Mouse (Mus musculus): Measurements from ENCODE around the gene Kdf1. TPM values are rescaled to one million over a fixed set of nuclear protein-coding genes. Genes with fewer than 3 reads are reported as not detected.

The Kdf1 gene
- polyA plus RNA-seq, 1 experiment from 2014 or later, result 0.41 TPM

DNA sequence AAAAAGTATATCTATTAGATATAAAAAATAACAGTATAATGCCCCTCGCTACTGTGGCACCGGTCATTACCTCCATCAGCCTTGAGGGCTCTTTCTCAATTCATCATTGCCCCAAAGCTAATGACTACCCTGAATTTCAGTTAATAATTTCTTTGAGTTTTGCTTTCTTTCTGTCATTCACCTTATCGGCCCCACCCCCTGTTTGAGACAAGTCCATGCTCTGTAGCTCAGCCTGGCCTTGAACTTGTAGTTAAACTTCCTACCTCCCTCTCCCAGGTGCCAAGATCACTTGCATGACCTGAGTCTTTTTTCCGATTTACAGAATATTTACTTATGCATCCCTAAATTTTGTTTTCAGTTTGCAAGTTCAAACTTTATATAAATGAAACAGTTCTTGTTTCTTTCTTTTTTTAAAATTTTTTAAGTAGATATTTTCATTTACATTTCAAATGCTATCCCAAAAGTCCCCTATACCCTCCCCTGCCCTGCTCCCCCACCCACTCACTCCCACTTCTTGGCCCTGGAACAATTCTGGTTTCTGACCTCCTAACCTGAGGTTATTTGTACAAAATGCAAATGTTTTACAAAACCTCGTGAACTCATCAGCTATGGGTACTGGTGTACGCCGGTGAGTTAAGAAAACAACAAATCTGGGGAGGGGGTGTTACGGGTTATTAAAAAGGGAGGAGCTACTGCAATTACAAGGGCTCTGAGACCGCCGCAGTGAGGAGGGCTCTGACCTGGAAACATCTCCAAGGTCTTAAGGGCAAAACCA, 50.7 kb downstream of the Kdf1 start:
- no peak for ATAC-seq (replicated peaks)
- no peaks in the 10 kb centered on the region for H3K27me3 ChIP-seq
- 89% methylated on average over 10 of the region's 10 CpGs for WGBS
- H3K9ac ChIP-seq (replicated peaks), result no peak overlapping the region
- peaks cover 4% of the 10 kb centered on the region; the same call in 1 of the 2 replicates for H3K4me1 ChIP-seq
- H3K27ac ChIP-seq (replicated peaks), result no peak overlapping the region
- no peaks in the 10 kb centered on the region for H3K36me3 ChIP-seq
- no peaks in the 10 kb centered on the region for H3K9me3 ChIP-seq
- no peak overlapping the region for H3K4me3 ChIP-seq
- no peak overlapping the region for H3K4me2 ChIP-seq (replicated peaks)

DNA sequence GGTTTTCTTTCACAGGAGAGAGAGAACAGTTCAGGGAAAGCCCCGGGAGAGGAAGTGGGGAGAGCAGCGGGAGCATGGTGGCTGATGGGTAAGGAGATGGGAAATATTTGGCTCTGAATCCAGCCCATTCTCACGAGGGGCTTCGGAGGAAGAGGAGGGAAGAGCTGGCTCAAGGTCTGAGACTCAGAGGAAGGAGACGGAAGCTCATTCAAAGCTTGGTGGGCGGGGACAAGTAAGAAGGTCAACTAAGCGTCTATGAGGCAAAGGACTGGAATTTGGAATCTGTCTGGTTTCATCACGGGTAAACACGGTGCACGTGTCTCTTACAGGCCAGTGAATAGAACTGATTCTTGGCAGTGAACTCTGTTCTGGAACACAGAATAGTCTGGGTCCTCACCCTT, 51.3 kb downstream of the Kdf1 start:
- no peak overlapping the region for H3K4me3 ChIP-seq
- H3K36me3 ChIP-seq, result no peaks in the 10 kb centered on the region
- no peak for ATAC-seq (replicated peaks)
- no peak overlapping the region for H3K4me2 ChIP-seq (replicated peaks)
- no peak overlapping the region for H3K27ac ChIP-seq (replicated peaks)
- peaks cover 5% of the 10 kb centered on the region; the same call in 1 of the 2 replicates for H3K4me1 ChIP-seq
- 64% methylated on average over 10 of the region's 10 CpGs for WGBS
- H3K27me3 ChIP-seq, result no peaks in the 10 kb centered on the region
- no peak overlapping the region for H3K9ac ChIP-seq (replicated peaks)
- H3K9me3 ChIP-seq, result no peaks in the 10 kb centered on the region

DNA sequence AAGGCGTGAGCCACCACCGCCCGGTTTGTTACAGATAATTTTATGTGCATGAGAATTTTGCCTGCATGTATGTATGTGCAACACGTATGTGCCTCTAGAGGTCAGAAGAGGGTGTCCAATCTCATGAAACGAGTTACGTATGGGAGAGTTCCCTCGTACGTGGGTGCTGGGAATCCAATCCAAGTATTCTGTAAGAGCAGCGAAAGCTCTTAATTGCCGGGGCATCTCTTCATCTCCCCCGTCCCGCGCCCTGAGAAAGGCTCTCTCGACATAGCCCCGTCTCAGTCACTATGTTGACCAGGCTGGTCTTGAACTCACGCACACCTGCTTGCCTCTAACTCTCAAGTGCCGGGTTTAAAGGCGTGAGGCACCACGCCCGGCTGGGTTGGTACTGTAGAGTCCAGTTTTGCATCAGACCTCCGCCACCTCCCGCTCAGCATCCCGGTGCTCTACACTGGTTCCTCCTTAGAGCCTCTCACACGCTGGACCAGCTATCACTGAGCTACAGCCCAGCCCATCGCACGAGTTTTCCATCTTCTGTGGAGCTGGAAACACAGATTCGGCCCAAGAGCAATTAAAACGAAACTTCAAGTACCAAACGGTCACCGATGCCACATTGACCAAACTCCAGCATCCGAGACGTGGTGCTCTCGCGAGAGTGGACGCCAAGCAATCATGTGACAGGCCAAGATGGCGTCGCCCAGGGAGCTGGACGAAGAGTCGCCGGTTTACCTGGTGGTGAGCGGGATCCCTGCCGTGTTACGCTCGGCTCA, 55.5 kb downstream of the Kdf1 start, which contains the start of gene Gpatch3:
Gene Gpatch3 (plus strand): TSS at position 676 of the 773 bp plus-strand sequence.
- Histone ChIP-seq H3K36me3 (peaks cover 13% of the 10 kb centered on the region), H3K9me3 (no peaks in the 10 kb centered on the region), H3K4me3 (peak within 1 kb of the TSS; percentile 81), H3K27ac (replicated peaks) (peak within 1 kb of the TSS; percentile 86), H3K4me1 (peaks cover 16% of the 10 kb centered on the region), H3K9ac (replicated peaks) (peak within 1 kb of the TSS; percentile 80), H3K4me2 (replicated peaks) (peak within 1 kb of the TSS; percentile 84), H3K27me3 (no peaks in the 10 kb centered on the region)
- ATAC-seq (replicated peaks), result peak; percentile 92
- WGBS, result 5% methylated on average over 44 of the region's 44 CpGs

DNA sequence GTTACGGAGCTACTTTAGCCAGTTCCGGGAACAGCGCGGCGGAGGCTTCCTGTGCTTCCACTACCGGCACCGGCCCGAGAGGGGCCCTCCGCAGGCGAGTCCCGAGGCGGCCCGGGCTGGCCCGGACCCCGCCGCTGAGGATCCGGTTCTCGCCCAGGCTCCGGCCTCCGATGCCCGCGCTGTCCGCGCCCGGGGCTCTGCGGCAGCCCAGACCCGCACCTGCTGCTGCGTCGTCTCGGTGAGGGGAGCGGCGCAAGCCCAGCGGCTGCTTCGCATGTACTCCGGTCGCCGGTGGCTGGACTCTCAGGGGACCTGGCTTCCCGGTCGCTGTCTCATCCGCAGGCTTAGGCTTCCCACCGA, 56.1 kb downstream of the Kdf1 start:
- peak overlapping the region; percentile 81 for H3K4me3 ChIP-seq
- no peaks in the 10 kb centered on the region for H3K27me3 ChIP-seq
- WGBS, result under 1% methylated on average over 35 of the region's 41 CpGs
- H3K36me3 ChIP-seq, result peaks cover 18% of the 10 kb centered on the region
- ATAC-seq (replicated peaks), result peak; percentile 79; the same call in 1 of the 2 replicates
- H3K4me2 ChIP-seq (replicated peaks), result peak overlapping the region; percentile 84
- peaks cover 16% of the 10 kb centered on the region for H3K4me1 ChIP-seq
- no peaks in the 10 kb centered on the region for H3K9me3 ChIP-seq
- peak overlapping the region; percentile 80 for H3K9ac ChIP-seq (replicated peaks)
- H3K27ac ChIP-seq (replicated peaks), result peak overlapping the region; percentile 86

DNA sequence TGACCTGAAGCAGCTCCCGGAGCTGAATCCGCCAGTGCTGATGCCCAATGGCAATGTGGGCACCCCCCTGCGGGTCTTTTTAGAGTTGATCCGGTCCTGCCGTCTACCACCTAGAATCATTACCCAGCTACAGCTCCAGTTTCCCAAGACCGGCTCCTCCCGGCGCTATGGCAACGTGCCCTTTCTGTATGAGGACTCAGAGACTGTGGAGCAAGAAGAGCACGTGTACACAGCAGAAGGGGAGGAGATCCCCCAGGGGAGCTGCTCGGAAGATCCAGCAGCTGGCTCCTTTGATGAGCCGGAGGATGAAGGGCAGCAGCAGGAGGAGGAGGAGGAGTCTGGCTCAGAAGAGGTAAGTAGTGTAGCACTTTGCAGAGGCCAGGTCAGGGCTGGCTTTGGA, 59.2 kb downstream of the Kdf1 start:
- no peaks in the 10 kb centered on the region for H3K27me3 ChIP-seq
- H3K4me2 ChIP-seq (replicated peaks), result no peak overlapping the region
- H3K9me3 ChIP-seq, result no peaks in the 10 kb centered on the region
- H3K27ac ChIP-seq (replicated peaks), result no peak overlapping the region
- no peak overlapping the region for H3K9ac ChIP-seq (replicated peaks)
- H3K4me1 ChIP-seq, result peaks cover 16% of the 10 kb centered on the region
- H3K4me3 ChIP-seq, result no peak overlapping the region
- H3K36me3 ChIP-seq, result peaks cover 36% of the 10 kb centered on the region
- ATAC-seq (replicated peaks), result no peak
- WGBS, result 76% methylated on average over 12 of the region's 12 CpGs

Small RNA genes within 50 kb of the gene (microRNA-seq; reads per million reads assigned to microRNA genes)
- gene Gm23158, result not detected

Other genes with a start within 250 kb of the Kdf1 start
- 107 and 112 TPM in 2 replicates for gene Tmem222, start 241.2 kb upstream of the Kdf1 start, polyA plus RNA-seq (2015; fragmentation: Nextera tagmentation; extraction: Ambion mirVana)
- gene Wdtc1, start 165.5 kb upstream of the Kdf1 start, polyA plus RNA-seq (2015; fragmentation: Nextera tagmentation; extraction: Ambion mirVana), result 16.2 and 18.1 TPM in 2 replicates
- gene Slc9a1, start 149.3 kb upstream of the Kdf1 start, polyA plus RNA-seq (2015; fragmentation: Nextera tagmentation; extraction: Ambion mirVana), result 6.5 and 6.7 TPM in 2 replicates
- gene Tent5b, start 38.8 kb upstream of the Kdf1 start, polyA plus RNA-seq (2015; fragmentation: Nextera tagmentation; extraction: Ambion mirVana), result 0.11 and 0.13 TPM in 2 replicates
- 7.9 and 9.0 TPM in 2 replicates for gene Trnp1, start 20.4 kb upstream of the Kdf1 start, polyA plus RNA-seq (2015; fragmentation: Nextera tagmentation; extraction: Ambion mirVana)
- gene Nudc, start 27.0 kb downstream of the Kdf1 start, polyA plus RNA-seq (2015; fragmentation: Nextera tagmentation; extraction: Ambion mirVana), result 276 and 280 TPM in 2 replicates
- gene Nr0b2, start 34.4 kb downstream of the Kdf1 start, polyA plus RNA-seq (2015; fragmentation: Nextera tagmentation; extraction: Ambion mirVana), result not detected in 2 replicates
- gene Gpatch3, start 55.8 kb downstream of the Kdf1 start, polyA plus RNA-seq (2015; fragmentation: Nextera tagmentation; extraction: Ambion mirVana), result 7.9 and 9.0 TPM in 2 replicates
- 24.0 and 25.7 TPM in 2 replicates for gene Gpn2, start 65.4 kb downstream of the Kdf1 start, polyA plus RNA-seq (2015; fragmentation: Nextera tagmentation; extraction: Ambion mirVana)
- 0.97 and 1.1 TPM in 2 replicates for gene Sfn, start 83.2 kb downstream of the Kdf1 start, polyA plus RNA-seq (2015; fragmentation: Nextera tagmentation; extraction: Ambion mirVana)
- gene Zdhhc18, start 131.2 kb downstream of the Kdf1 start, polyA plus RNA-seq (2015; fragmentation: Nextera tagmentation; extraction: Ambion mirVana), result 4.9 and 6.3 TPM in 2 replicates
- 16.5 and 16.9 TPM in 2 replicates for gene Pigv, start 153.7 kb downstream of the Kdf1 start, polyA plus RNA-seq (2015; fragmentation: Nextera tagmentation; extraction: Ambion mirVana)
- 40.1 and 40.9 TPM in 2 replicates for gene Arid1a, start 237.8 kb downstream of the Kdf1 start, polyA plus RNA-seq (2015; fragmentation: Nextera tagmentation; extraction: Ambion mirVana)